ENCODE assay signal across 8 mouse cellular contexts in the genomic region with DNA sequence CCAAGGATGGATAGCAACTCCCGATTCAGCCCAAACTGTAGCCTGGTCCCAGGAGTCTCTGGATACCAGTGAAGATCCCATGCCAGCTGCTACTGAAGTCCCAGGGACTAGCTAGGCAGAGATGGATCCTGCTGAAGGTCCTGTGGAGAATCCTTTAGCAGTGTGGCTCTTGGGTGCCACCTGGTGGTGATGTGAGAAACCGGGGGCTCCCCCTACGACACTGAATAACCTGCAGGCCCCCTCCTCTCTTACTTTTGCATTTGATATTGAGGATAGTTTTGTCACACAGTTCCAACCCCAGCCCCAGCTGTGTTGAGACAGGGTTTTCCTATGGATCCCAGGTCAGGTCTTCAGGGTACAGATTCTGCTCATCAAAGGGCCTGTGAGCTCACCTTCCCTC. TPM values are rescaled to one million over a fixed set of nuclear protein-coding genes. Genes with fewer than 3 reads are reported as not detected.
DNase-seq lines count a peak whose midpoint lies in the region; ATAC-seq and TF ChIP-seq lines count a peak whose summit lies in the region.

No protein-coding gene starts in this region.

- peaks cover 26% of the 10 kb centered on the region for H3K36me3 ChIP-seq in limb, embryonic 14.5 days (ENCODE audit: control insufficient read depth, insufficient read depth, low read length)
- peaks cover 2% of the 10 kb centered on the region for H3K36me3 ChIP-seq in myocyte (ENCODE audit: control insufficient read depth, insufficient read depth)
- peaks cover 26% of the 10 kb centered on the region for H3K36me3 ChIP-seq in stomach, embryonic 14.5 days (ENCODE audit: control insufficient read depth, insufficient read depth, low read length)

- H3ac ChIP-seq in myocyte (ENCODE audit: control insufficient read depth, insufficient read length): no peak overlapping the region

- H3K4me3 ChIP-seq in limb, embryonic 14.5 days (replicated peaks; ENCODE audit: low read length): no peak overlapping the region
- H3K4me3 ChIP-seq in myocyte: no peak overlapping the region
- no peak overlapping the region for H3K4me3 ChIP-seq in stomach, embryonic 14.5 days (ENCODE audit: low read depth, low read length)

- DNase-seq in 416B (ENCODE audit: low read depth) (peak; percentile 57), adipocyte (ENCODE audit: low spot score) (peak; percentile 72)
- peak; percentile 76 for DNase-seq in gastrocnemius, postnatal 10 days
- peak; percentile 39 for DNase-seq in kidney, adult 11 months
- DNase-seq in limb, embryonic 14.5 days (ENCODE audit: low spot score): peak; percentile 81

- 13% methylated on average over 3 of the region's 3 CpGs for WGBS in limb, embryonic 14.5 days
- 19% methylated on average over 3 of the region's 3 CpGs for WGBS in stomach, embryonic 14.5 days

- peak; percentile 60 for ATAC-seq in common myeloid progenitor, adult 5-6 weeks (replicated peaks; ENCODE audit: low read depth, poor library complexity, severe bottlenecking)
- ATAC-seq in limb, embryonic 14.5 days (ENCODE audit: low FRiP score, low read depth): peak; percentile 48; the same call in 1 of the 2 replicates
- ATAC-seq in stomach, embryonic 14.5 days (ENCODE audit: insufficient number of reproducible peaks, insufficient read depth, low FRiP score, low read depth): peak; percentile 39; the same call in 1 of the 2 replicates

- TF ChIP-seq POLR2A in limb, embryonic 14.5 days (IDR thresholded peaks at IDR 0.05; ENCODE audit: borderline replicate concordance, extremely low read depth, insufficient read depth, insufficient read length): no peak
- no peak for TF ChIP-seq POLR2A in myocyte (IDR thresholded peaks at IDR 0.05; ENCODE audit: insufficient read length, low read depth)

- no peaks in the 10 kb centered on the region for H3K79me2 ChIP-seq in myocyte (ENCODE audit: control insufficient read depth, insufficient read depth)

- no peak overlapping the region for H3K9ac ChIP-seq in limb, embryonic 14.5 days (ENCODE audit: low read depth, low read length, severe bottlenecking)
- no peak overlapping the region for H3K9ac ChIP-seq in stomach, embryonic 14.5 days (replicated peaks; ENCODE audit: low read depth, low read length)

- H3K4me2 ChIP-seq in limb, embryonic 14.5 days (replicated peaks; ENCODE audit: low read depth, low read length, severe bottlenecking): no peak overlapping the region
- no peak overlapping the region for H3K4me2 ChIP-seq in myocyte (ENCODE audit: low read depth)
- H3K4me2 ChIP-seq in stomach, embryonic 14.5 days (replicated peaks; ENCODE audit: low read depth, low read length): no peak overlapping the region

- no peaks in the 10 kb centered on the region for H3K9me3 ChIP-seq in limb, embryonic 14.5 days (ENCODE audit: control insufficient read depth, low read length)
- H3K9me3 ChIP-seq in stomach, embryonic 14.5 days (ENCODE audit: control insufficient read depth, low read depth, low read length): no peaks in the 10 kb centered on the region

- H3K27me3 ChIP-seq in limb, embryonic 14.5 days (ENCODE audit: control insufficient read depth, insufficient read depth, low read length): no peaks in the 10 kb centered on the region
- no peaks in the 10 kb centered on the region for H3K27me3 ChIP-seq in myocyte (ENCODE audit: control insufficient read depth, insufficient read depth, insufficient read length)
- H3K27me3 ChIP-seq in stomach, embryonic 14.5 days (ENCODE audit: control insufficient read depth, insufficient read depth, low read length): no peaks in the 10 kb centered on the region

- no peak overlapping the region for H3K27ac ChIP-seq in limb, embryonic 14.5 days (replicated peaks; ENCODE audit: low read depth, low read length)
- no peak overlapping the region for H3K27ac ChIP-seq in stomach, embryonic 14.5 days (ENCODE audit: low read length)

- H3K4me1 ChIP-seq in limb, embryonic 14.5 days (ENCODE audit: control insufficient read depth, insufficient read depth, low read length): no peaks in the 10 kb centered on the region
- no peaks in the 10 kb centered on the region for H3K4me1 ChIP-seq in stomach, embryonic 14.5 days (ENCODE audit: control insufficient read depth, insufficient read depth, low read length)

TF ChIP-seq in myocyte, 11 proteins besides CTCF, POLR2A, EP300 and RAD21:
- TF ChIP-seq POLR2AphosphoS2 (IDR thresholded peaks at IDR 0.05; ENCODE audit: insufficient read length, low read depth) (peak; percentile 79), TCF12 (IDR thresholded peaks at IDR 0.05; ENCODE audit: insufficient read depth, poor library complexity, severe bottlenecking) (no peak), MYOD1 (IDR thresholded peaks at IDR 0.05; ENCODE audit: control insufficient read depth in 1 of 3, insufficient read length in 2 of 3, low read depth in 2 of 3) (no peak)

RNA-seq across cellular contexts. Expression of a gene that starts 4.3 kb away (rescaled TPM):
- total RNA-seq in common myeloid progenitor, adult 5-6 weeks (2017): not detected in 2 replicates
- total RNA-seq in gastrocnemius, postnatal 10 days (2021): 1 to 10 TPM in 1 of 2 experiments, under 1 TPM in 1; 0.31 to 1.2 TPM
- polyA plus RNA-seq in limb, embryonic 14.5 days (2012; rRNA removed): 7.7 and 8.7 TPM in 2 replicates
- polyA plus RNA-seq in limb, embryonic 14.5 days (2014; fragmentation: Nextera tagmentation; extraction: Ambion mirVana): 5.7 and 9.1 TPM in 2 replicates
- polyA plus RNA-seq in myocyte (2012; fragmentation: generic; extraction: Trizol): 0.28 TPM
- polyA plus RNA-seq in stomach, embryonic 14.5 days (2014; fragmentation: Nextera tagmentation; extraction: Ambion mirVana): 11.9 and 13.1 TPM in 2 replicates

RNA-seq across cellular contexts. Expression of a gene that starts 25.9 kb away (rescaled TPM):
- 94.8 and 99.4 TPM in 2 replicates for total RNA-seq in common myeloid progenitor, adult 5-6 weeks (2017)
- 10 to 100 TPM; 38.6 to 55.9 TPM for total RNA-seq in gastrocnemius, postnatal 10 days (2021)
- polyA plus RNA-seq in limb, embryonic 14.5 days (2012; rRNA removed): 99.9 and 133 TPM in 2 replicates
- 52.1 and 66.3 TPM in 2 replicates for polyA plus RNA-seq in limb, embryonic 14.5 days (2014; fragmentation: Nextera tagmentation; extraction: Ambion mirVana)
- 35.3 TPM for polyA plus RNA-seq in myocyte (2012; fragmentation: generic; extraction: Trizol)
- 62.8 and 73.5 TPM in 2 replicates for polyA plus RNA-seq in stomach, embryonic 14.5 days (2014; fragmentation: Nextera tagmentation; extraction: Ambion mirVana)

RNA-seq across cellular contexts. Expression of a gene that starts 26.2 kb away (rescaled TPM):
- total RNA-seq in common myeloid progenitor, adult 5-6 weeks (2017): 75.0 and 81.6 TPM in 2 replicates
- 10 to 100 TPM; 57.1 to 69.2 TPM for total RNA-seq in gastrocnemius, postnatal 10 days (2021)
- polyA plus RNA-seq in limb, embryonic 14.5 days (2012; rRNA removed): 157 and 169 TPM in 2 replicates
- 71.8 and 83.6 TPM in 2 replicates for polyA plus RNA-seq in limb, embryonic 14.5 days (2014; fragmentation: Nextera tagmentation; extraction: Ambion mirVana)
- 58.9 TPM for polyA plus RNA-seq in myocyte (2012; fragmentation: generic; extraction: Trizol)
- 75.4 and 86.5 TPM in 2 replicates for polyA plus RNA-seq in stomach, embryonic 14.5 days (2014; fragmentation: Nextera tagmentation; extraction: Ambion mirVana)

RNA-seq across cellular contexts. Expression of a gene that starts 46.2 kb away (rescaled TPM):
- not detected in 2 replicates for total RNA-seq in common myeloid progenitor, adult 5-6 weeks (2017)
- not detected for total RNA-seq in gastrocnemius, postnatal 10 days (2021)
- polyA plus RNA-seq in limb, embryonic 14.5 days (2012; rRNA removed): not detected in 2 replicates
- 0.17 TPM in 1 of 2 replicates, not detected in the other for polyA plus RNA-seq in limb, embryonic 14.5 days (2014; fragmentation: Nextera tagmentation; extraction: Ambion mirVana)
- polyA plus RNA-seq in myocyte (2012; fragmentation: generic; extraction: Trizol): not detected
- polyA plus RNA-seq in stomach, embryonic 14.5 days (2014; fragmentation: Nextera tagmentation; extraction: Ambion mirVana): not detected in 2 replicates

RNA-seq across cellular contexts. Expression of a gene that starts 51.1 kb away (rescaled TPM):
- 61.3 and 113 TPM in 2 replicates for total RNA-seq in common myeloid progenitor, adult 5-6 weeks (2017)
- 100 to 1,000 TPM; 212 to 233 TPM for total RNA-seq in gastrocnemius, postnatal 10 days (2021)
- polyA plus RNA-seq in limb, embryonic 14.5 days (2012; rRNA removed): 112 and 141 TPM in 2 replicates
- 257 and 294 TPM in 2 replicates for polyA plus RNA-seq in limb, embryonic 14.5 days (2014; fragmentation: Nextera tagmentation; extraction: Ambion mirVana)
- polyA plus RNA-seq in myocyte (2012; fragmentation: generic; extraction: Trizol): 587 TPM
- 259 and 261 TPM in 2 replicates for polyA plus RNA-seq in stomach, embryonic 14.5 days (2014; fragmentation: Nextera tagmentation; extraction: Ambion mirVana)
